Mouse (Mus musculus) gastrocnemius, postnatal 14 days (tissue): Measurements from ENCODE around the gene Cds1. TPM values are rescaled to one million over a fixed set of nuclear protein-coding genes. Genes with fewer than 3 reads are reported as not detected.

Experiments used
- DNase-seq: peaks from one replicate; pipeline ENCODE4 v3.0.0; 2021; ENCODE audit warnings: mixed read lengths
- intact Hi-C: fragments of 180-260 bp; cut with DNase I; formaldehyde crosslinking; loops from one replicate; pipeline ENCODE4 v1.15.1; 2025; ENCODE audit warnings: low total_unique reads
- total RNA-seq, 2 experiments: library from RNA; stranded (reverse); gene quantifications; 2 replicates each; pipeline ENCODE4 v1.2.3; 2021

Gene Cds1
- total RNA-seq, 2 experiments from 2014 or later: 0.86 to 1.1 TPM

- DNase-seq: no peak
- intact Hi-C loops: no loop called here
These were observed 94.0 kb downstream of the Cds1 start for GRCm38 (mm10) chr5:101858891-101859436.

GRCm38 (mm10) chr5:101861786-101862571 lies 97.0 kb downstream of the Cds1 start:
- no peak for DNase-seq
- intact Hi-C loops: no loop called here

GRCm38 (mm10) chr5:101862651-101863050 lies 97.7 kb downstream of the Cds1 start:
- intact Hi-C loops: no loop called here
- DNase-seq: no peak

- intact Hi-C loops: no loop called here
- DNase-seq: no peak
These were observed 99.0 kb downstream of the Cds1 start for GRCm38 (mm10) chr5:101863946-101864345.

GRCm38 (mm10) chr5:101866722-101867121 lies 101.8 kb downstream of the Cds1 start:
- intact Hi-C loops: no loop called here
- DNase-seq: no peak

Other genes starting within 250 kb of the Cds1 start
- not detected for gene Nkx6-1, start 100.1 kb upstream of the Cds1 start, total RNA-seq